Mouse (Mus musculus): Measurements from ENCODE around the gene Eif4g2. TPM values are rescaled to one million over a fixed set of nuclear protein-coding genes. Genes with fewer than 3 reads are reported as not detected.

Gene Eif4g2
- polyA plus RNA-seq, 1 experiment from 2014 or later = 843 TPM

- Histone ChIP-seq H3K4me2 (replicated peaks; ENCODE audit: low read depth, low read length) (no peak overlapping the region), H3K27me3 (ENCODE audit: control insufficient read depth, insufficient read depth, low read length) (no peaks in the 10 kb centered on the region), H3K4me1 (ENCODE audit: control insufficient read depth, insufficient read depth, low read length) (no peaks in the 10 kb centered on the region), H3K27ac (ENCODE audit: low read length) (no peak overlapping the region), H3K9ac (replicated peaks; ENCODE audit: low read depth, low read length) (no peak overlapping the region), H3K36me3 (ENCODE audit: control insufficient read depth, insufficient read depth, low read length) (peaks cover 3% of the 10 kb centered on the region; the same call in 1 of the 2 replicates), H3K4me3 (ENCODE audit: low read depth, low read length) (no peak overlapping the region), H3K9me3 (ENCODE audit: control insufficient read depth, low read depth, low read length) (no peaks in the 10 kb centered on the region)
- 40% methylated on average over 2 of the region's 2 CpGs for WGBS
- no peak for ATAC-seq (ENCODE audit: insufficient number of reproducible peaks, insufficient read depth, low FRiP score, low read depth)
These were observed 26.7 kb upstream of the Eif4g2 start for GRCm38 (mm10) chr7:111109561-111109960.

- H3K4me2 ChIP-seq (replicated peaks; ENCODE audit: low read depth, low read length) = no peak overlapping the region
- no peak for ATAC-seq (ENCODE audit: insufficient number of reproducible peaks, insufficient read depth, low FRiP score, low read depth)
- no peak overlapping the region for H3K4me3 ChIP-seq (ENCODE audit: low read depth, low read length)
These were observed 26.3 kb upstream of the Eif4g2 start for GRCm38 (mm10) chr7:111109161-111109560.

GRCm38 (mm10) chr7:111098196-111098595 lies 15.4 kb upstream of the Eif4g2 start:
- no peaks in the 10 kb centered on the region for H3K27me3 ChIP-seq (ENCODE audit: control insufficient read depth, insufficient read depth, low read length)
- H3K9ac ChIP-seq (replicated peaks; ENCODE audit: low read depth, low read length) = no peak overlapping the region
- ATAC-seq (ENCODE audit: insufficient number of reproducible peaks, insufficient read depth, low FRiP score, low read depth) = no peak
- H3K9me3 ChIP-seq (ENCODE audit: control insufficient read depth, low read depth, low read length) = no peaks in the 10 kb centered on the region
- no peaks in the 10 kb centered on the region for H3K36me3 ChIP-seq (ENCODE audit: control insufficient read depth, insufficient read depth, low read length)
- H3K27ac ChIP-seq (ENCODE audit: low read length) = no peak overlapping the region
- no peak overlapping the region for H3K4me2 ChIP-seq (replicated peaks; ENCODE audit: low read depth, low read length)
- no peak overlapping the region for H3K4me3 ChIP-seq (ENCODE audit: low read depth, low read length)
- H3K4me1 ChIP-seq (ENCODE audit: control insufficient read depth, insufficient read depth, low read length) = no peaks in the 10 kb centered on the region
- 90% methylated on average over 1 of the region's 1 CpGs for WGBS

More at GRCm38 (mm10) chr7:111109161-111109560, 26.3 kb upstream of the Eif4g2 start:
- peaks cover 3% of the 10 kb centered on the region; the same call in 1 of the 2 replicates for H3K36me3 ChIP-seq (ENCODE audit: control insufficient read depth, insufficient read depth, low read length)
- no peaks in the 10 kb centered on the region for H3K9me3 ChIP-seq (ENCODE audit: control insufficient read depth, low read depth, low read length)
- no peaks in the 10 kb centered on the region for H3K4me1 ChIP-seq (ENCODE audit: control insufficient read depth, insufficient read depth, low read length)
- 90% methylated on average over 2 of the region's 2 CpGs for WGBS
- H3K27ac ChIP-seq (ENCODE audit: low read length) = no peak overlapping the region
- no peaks in the 10 kb centered on the region for H3K27me3 ChIP-seq (ENCODE audit: control insufficient read depth, insufficient read depth, low read length)
- no peak overlapping the region for H3K9ac ChIP-seq (replicated peaks; ENCODE audit: low read depth, low read length)

- 77% methylated on average over 2 of the region's 2 CpGs for WGBS
- H3K4me3 ChIP-seq (ENCODE audit: low read depth, low read length) = no peak overlapping the region
- no peaks in the 10 kb centered on the region for H3K27me3 ChIP-seq (ENCODE audit: control insufficient read depth, insufficient read depth, low read length)
- H3K9me3 ChIP-seq (ENCODE audit: control insufficient read depth, low read depth, low read length) = no peaks in the 10 kb centered on the region
- no peak overlapping the region for H3K4me2 ChIP-seq (replicated peaks; ENCODE audit: low read depth, low read length)
- H3K36me3 ChIP-seq (ENCODE audit: control insufficient read depth, insufficient read depth, low read length) = no peaks in the 10 kb centered on the region
- no peak for ATAC-seq (ENCODE audit: insufficient number of reproducible peaks, insufficient read depth, low FRiP score, low read depth)
- H3K4me1 ChIP-seq (ENCODE audit: control insufficient read depth, insufficient read depth, low read length) = no peaks in the 10 kb centered on the region
- H3K9ac ChIP-seq (replicated peaks; ENCODE audit: low read depth, low read length) = no peak overlapping the region
- no peak overlapping the region for H3K27ac ChIP-seq (ENCODE audit: low read length)
These were observed 12.3 kb upstream of the Eif4g2 start for GRCm38 (mm10) chr7:111095169-111095568.

GRCm38 (mm10) chr7:111085153-111085552 lies 2.3 kb upstream of the Eif4g2 start:
- Histone ChIP-seq H3K4me2 (replicated peaks; ENCODE audit: low read depth, low read length) (no peak overlapping the region), H3K27me3 (ENCODE audit: control insufficient read depth, insufficient read depth, low read length) (no peaks in the 10 kb centered on the region), H3K36me3 (ENCODE audit: control insufficient read depth, insufficient read depth, low read length) (peaks cover 13% of the 10 kb centered on the region), H3K9ac (replicated peaks; ENCODE audit: low read depth, low read length) (no peak overlapping the region), H3K4me3 (ENCODE audit: low read depth, low read length) (no peak overlapping the region), H3K4me1 (ENCODE audit: control insufficient read depth, insufficient read depth, low read length) (peaks cover 6% of the 10 kb centered on the region; the same call in 1 of the 2 replicates), H3K27ac (ENCODE audit: low read length) (no peak overlapping the region), H3K9me3 (ENCODE audit: control insufficient read depth, low read depth, low read length) (no peaks in the 10 kb centered on the region)
- ATAC-seq (ENCODE audit: insufficient number of reproducible peaks, insufficient read depth, low FRiP score, low read depth) = no peak

GRCm38 (mm10) chr7:111084443-111084842 lies 1.6 kb upstream of the Eif4g2 start:
- Histone ChIP-seq H3K4me1 (ENCODE audit: control insufficient read depth, insufficient read depth, low read length) (peaks cover 6% of the 10 kb centered on the region; the same call in 1 of the 2 replicates), H3K4me2 (replicated peaks; ENCODE audit: low read depth, low read length) (no peak overlapping the region), H3K9me3 (ENCODE audit: control insufficient read depth, low read depth, low read length) (no peaks in the 10 kb centered on the region), H3K36me3 (ENCODE audit: control insufficient read depth, insufficient read depth, low read length) (peaks cover 20% of the 10 kb centered on the region), H3K27ac (ENCODE audit: low read length) (no peak overlapping the region), H3K27me3 (ENCODE audit: control insufficient read depth, insufficient read depth, low read length) (no peaks in the 10 kb centered on the region), H3K9ac (replicated peaks; ENCODE audit: low read depth, low read length) (no peak overlapping the region), H3K4me3 (ENCODE audit: low read depth, low read length) (no peak overlapping the region)
- ATAC-seq (ENCODE audit: insufficient number of reproducible peaks, insufficient read depth, low FRiP score, low read depth) = no peak
- 82% methylated on average over 2 of the region's 2 CpGs for WGBS

- Histone ChIP-seq H3K4me3 (ENCODE audit: low read depth, low read length) (peak overlapping the region; percentile 94), H3K9ac (replicated peaks; ENCODE audit: low read depth, low read length) (peak overlapping the region; percentile 86), H3K4me2 (replicated peaks; ENCODE audit: low read depth, low read length) (peak overlapping the region; percentile 68), H3K9me3 (ENCODE audit: control insufficient read depth, low read depth, low read length) (no peaks in the 10 kb centered on the region), H3K27me3 (ENCODE audit: control insufficient read depth, insufficient read depth, low read length) (no peaks in the 10 kb centered on the region), H3K4me1 (ENCODE audit: control insufficient read depth, insufficient read depth, low read length) (peaks cover 6% of the 10 kb centered on the region; the same call in 1 of the 2 replicates), H3K27ac (ENCODE audit: low read length) (peak overlapping the region; percentile 100), H3K36me3 (ENCODE audit: control insufficient read depth, insufficient read depth, low read length) (peaks cover 27% of the 10 kb centered on the region)
- 8% methylated on average over 4 of the region's 4 CpGs for WGBS
- no peak for ATAC-seq (ENCODE audit: insufficient number of reproducible peaks, insufficient read depth, low FRiP score, low read depth)
These were observed 897 bp upstream of the Eif4g2 start for GRCm38 (mm10) chr7:111083733-111084120.

- WGBS = under 1% methylated on average over 82 of the region's 83 CpGs
- Histone ChIP-seq H3K9ac (replicated peaks; ENCODE audit: low read depth, low read length) (peak overlapping the region; percentile 98), H3K4me1 (ENCODE audit: control insufficient read depth, insufficient read depth, low read length) (peaks cover 6% of the 10 kb centered on the region; the same call in 1 of the 2 replicates), H3K36me3 (ENCODE audit: control insufficient read depth, insufficient read depth, low read length) (peaks cover 41% of the 10 kb centered on the region), H3K4me3 (ENCODE audit: low read depth, low read length) (peak overlapping the region; percentile 94), H3K4me2 (replicated peaks; ENCODE audit: low read depth, low read length) (peak overlapping the region; percentile 83), H3K27ac (ENCODE audit: low read length) (peak overlapping the region; percentile 100), H3K27me3 (ENCODE audit: control insufficient read depth, insufficient read depth, low read length) (no peaks in the 10 kb centered on the region), H3K9me3 (ENCODE audit: control insufficient read depth, low read depth, low read length) (no peaks in the 10 kb centered on the region)
- ATAC-seq (ENCODE audit: insufficient number of reproducible peaks, insufficient read depth, low FRiP score, low read depth) = peak; percentile 73
These were observed 598 bp downstream of the Eif4g2 start for GRCm38 (mm10) chr7:111082043-111082821.

Measured in stomach, embryonic 14.5 days (tissue).